Mouse (Mus musculus): ENCODE data around the gene Gzmn. TPM values are rescaled to one million over a fixed set of nuclear protein-coding genes. Genes with fewer than 3 reads are reported as not detected.
"Not testable (repeated sequence)": the region's sequence is repeated elsewhere in the genome, so short reads cannot be mapped to it uniquely, and the experiment has no call there.

Gene Gzmn
- not detected for total RNA-seq (2021)
- long read RNA-seq, experiment 1: 0 reads
- long read RNA-seq, experiment 2: 0 reads

GRCm38 (mm10) chr14:56174499-56174898, at the start of gene Gzmn:
Gene Gzmn, minus strand, starts transcription at chr14:56174599.
- no peak for DNase-seq

- no peak for DNase-seq
These were observed 36.9 kb upstream of the Gzmn start, which contains the start of gene Gzmf for GRCm38 (mm10) chr14:56211317-56211716. Gene Gzmf, minus strand, starts transcription at chr14:56211417.

GRCm38 (mm10) chr14:56205613-56206012, 31.2 kb upstream of the Gzmn start:
- DNase-seq: no peak

- peak; percentile 24 for DNase-seq
These were observed 30.6 kb upstream of the Gzmn start for GRCm38 (mm10) chr14:56205021-56205420.

GRCm38 (mm10) chr14:56203975-56204374, 29.6 kb upstream of the Gzmn start:
- DNase-seq: peak; percentile 69

GRCm38 (mm10) chr14:56186946-56187345, 12.5 kb upstream of the Gzmn start:
- no peak for DNase-seq

GRCm38 (mm10) chr14:56186521-56186920, 12.1 kb upstream of the Gzmn start:
- DNase-seq: no peak

- DNase-seq: peak; percentile 41
These were observed 3.3 kb upstream of the Gzmn start for GRCm38 (mm10) chr14:56177651-56178050.

GRCm38 (mm10) chr14:56173396-56173795, 1.0 kb downstream of the Gzmn start:
- no peak for DNase-seq

- no peak for DNase-seq
These were observed 1.7 kb downstream of the Gzmn start for GRCm38 (mm10) chr14:56172744-56173143.

- no peak for DNase-seq
These were observed 6.4 kb downstream of the Gzmn start for GRCm38 (mm10) chr14:56168009-56168408.

GRCm38 (mm10) chr14:56162109-56162508, 12.3 kb downstream of the Gzmn start:
- DNase-seq: no peak

GRCm38 (mm10) chr14:56159479-56159878, 14.9 kb downstream of the Gzmn start, which contains the start of gene Gzmg:
Gene Gzmg, minus strand, starts transcription at chr14:56159579.
- not testable (repeated sequence) for DNase-seq

- DNase-seq: no peak
These were observed 19.1 kb downstream of the Gzmn start for GRCm38 (mm10) chr14:56155340-56155739.

- DNase-seq: not testable (repeated sequence)
These were observed 40.7 kb downstream of the Gzmn start for GRCm38 (mm10) chr14:56133675-56134074.

- not testable (repeated sequence) for DNase-seq
These were observed 41.9 kb downstream of the Gzmn start, which contains the start of gene Gzmd for GRCm38 (mm10) chr14:56132508-56132907. Gene Gzmd, minus strand, starts transcription at chr14:56132608.

GRCm38 (mm10) chr14:56128341-56128740, 46.1 kb downstream of the Gzmn start:
- no peak for DNase-seq

- DNase-seq: no peak
These were observed 50.9 kb downstream of the Gzmn start for GRCm38 (mm10) chr14:56123516-56123915.

- no peak for DNase-seq
These were observed 53.9 kb downstream of the Gzmn start, which contains the start of gene Gzme for GRCm38 (mm10) chr14:56120525-56120924. Gene Gzme, minus strand, starts transcription at chr14:56120625.

Other genes starting within 250 kb of the Gzmn start
- 10 to 100 TPM; 18.2 to 18.8 TPM for gene Cma1, start 229.9 kb downstream of the Gzmn start, total RNA-seq (2021)
- gene Cma2, start 223.6 kb downstream of the Gzmn start, total RNA-seq (2021): 1 to 10 TPM in 1 of 2 experiments, under 1 TPM in 1; 0.65 to 1.5 TPM
- not detected for gene Mcpt1, start 156.6 kb downstream of the Gzmn start, total RNA-seq (2021)
- not detected for gene Mcpt9, start 144.1 kb downstream of the Gzmn start, total RNA-seq (2021)
- not detected for gene Mcpt2, start 132.6 kb downstream of the Gzmn start, total RNA-seq (2021)
- 10 to 100 TPM; 12.7 to 13.9 TPM for gene Mcpt4, start 112.3 kb downstream of the Gzmn start, total RNA-seq (2021)
- gene Mcpt8, start 89.3 kb downstream of the Gzmn start, total RNA-seq (2021): under 1 TPM in 1 of 2 experiments, not detected in 1; 0.43 TPM
- gene Ctsg, start 72.0 kb downstream of the Gzmn start, total RNA-seq (2021): under 1 TPM in 1 of 2 experiments, not detected in 1; 0.97 TPM
- gene Gzme, start 54.0 kb downstream of the Gzmn start, total RNA-seq (2021): not detected
- not detected for gene Gzmd, start 42.0 kb downstream of the Gzmn start, total RNA-seq (2021)
- gene Gzmg, start 15.0 kb downstream of the Gzmn start, total RNA-seq (2021): not detected
- not detected for gene Gzmf, start 36.8 kb upstream of the Gzmn start, total RNA-seq (2021)
- not detected for gene Gzmc, start 60.1 kb upstream of the Gzmn start, total RNA-seq (2021)
- gene Gzmb, start 87.7 kb upstream of the Gzmn start, total RNA-seq (2021): not detected
- gene Atp12a, start 190.5 kb upstream of the Gzmn start, total RNA-seq (2021): not detected
- not detected for gene Rnf17, start 228.0 kb upstream of the Gzmn start, total RNA-seq (2021)